Mouse (Mus musculus) right cerebral cortex, adult 18-20 months (tissue): ENCODE data around the gene Tsx.
"Not testable (repeated sequence)": the region's sequence is repeated elsewhere in the genome, so short reads cannot be mapped to it uniquely, and the experiment has no call there.

ENCODE experiments used
- DNase-seq: peaks from one replicate; pipeline ENCODE4 v3.0.0; 2022; ENCODE audit warnings: mixed read lengths

Gene Tsx

DNA sequence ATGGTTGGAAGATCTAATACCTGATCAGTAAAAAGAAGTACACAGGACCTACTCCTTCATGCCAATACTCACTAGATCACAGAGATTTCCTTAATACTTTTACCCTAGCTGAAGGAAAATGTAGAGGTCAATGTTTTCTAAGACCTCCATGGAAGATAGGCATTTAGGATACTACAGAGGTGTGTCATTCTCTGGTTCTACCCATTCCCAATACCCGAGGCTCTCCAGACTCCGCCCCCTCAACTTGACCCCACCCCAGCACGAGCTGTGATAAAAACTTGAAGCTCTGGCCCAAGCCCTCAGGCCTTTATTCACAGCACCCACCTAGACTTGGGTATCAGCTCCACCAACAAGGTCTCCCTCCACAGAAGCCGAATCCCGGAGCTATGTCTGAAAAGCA, at the start of gene Tsx:
Tsx (plus strand) TSS at position 301 of the 400 bp plus-strand sequence.
- DNase-seq = no peak

DNA sequence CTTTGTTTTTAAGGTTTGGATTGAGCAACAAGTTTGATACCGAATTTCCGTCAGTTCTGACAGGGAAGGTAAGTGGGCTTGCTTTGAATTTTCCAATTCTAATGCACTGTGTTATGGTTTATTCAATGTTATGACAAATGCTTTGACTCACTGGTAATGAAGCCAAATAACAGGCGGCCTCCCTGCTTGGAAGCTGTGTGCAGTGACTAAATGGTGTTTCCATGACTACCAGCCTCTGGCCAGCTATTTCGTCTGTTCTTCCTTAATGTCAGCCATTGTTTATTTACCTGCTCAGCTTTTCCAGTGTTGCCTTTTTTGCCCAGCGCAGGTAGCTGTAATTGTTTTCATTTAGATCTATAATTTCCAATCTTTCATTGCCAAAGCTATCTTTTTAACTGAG, 48.1 kb upstream of the Tsx start:
- DNase-seq = peak; percentile 8

DNA sequence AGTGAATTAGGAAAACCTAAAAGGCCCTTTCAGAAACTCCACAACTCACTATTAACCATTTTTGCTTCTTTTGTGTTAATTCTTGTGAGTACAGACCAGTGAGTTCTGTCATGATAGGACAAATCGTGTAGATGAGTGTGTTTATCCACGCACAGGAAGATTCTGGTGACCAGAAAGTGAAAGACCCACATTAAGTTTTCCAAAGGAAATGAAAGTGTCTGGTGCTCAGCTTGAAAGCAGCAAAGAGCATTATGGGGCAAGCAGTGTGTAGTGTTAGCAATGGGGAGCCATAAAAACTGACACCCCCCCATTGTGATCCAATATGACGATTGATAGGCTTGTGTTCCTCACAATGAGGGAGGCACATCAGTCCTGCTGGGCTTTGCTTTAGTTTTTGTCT, 45.6 kb upstream of the Tsx start:
- DNase-seq = no peak

DNA sequence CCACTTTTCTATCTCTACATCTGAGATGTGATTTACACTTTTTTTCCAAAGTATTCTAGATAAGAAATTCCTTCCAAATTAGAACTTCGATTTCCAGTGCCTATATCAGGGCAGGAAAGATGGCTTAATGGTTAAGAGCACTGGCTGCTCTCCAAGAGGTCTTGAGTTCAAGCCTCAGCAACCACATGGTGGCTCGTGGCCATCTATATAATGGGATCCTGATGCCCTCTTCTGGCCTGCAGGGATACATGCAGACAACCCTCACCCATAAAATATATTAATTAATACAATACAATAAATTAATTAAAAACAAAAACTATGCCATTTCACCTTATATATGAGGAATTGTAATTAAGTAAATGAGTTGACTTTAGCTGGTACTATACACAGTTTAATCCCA, 43.0 kb upstream of the Tsx start:
- no peak for DNase-seq

DNA sequence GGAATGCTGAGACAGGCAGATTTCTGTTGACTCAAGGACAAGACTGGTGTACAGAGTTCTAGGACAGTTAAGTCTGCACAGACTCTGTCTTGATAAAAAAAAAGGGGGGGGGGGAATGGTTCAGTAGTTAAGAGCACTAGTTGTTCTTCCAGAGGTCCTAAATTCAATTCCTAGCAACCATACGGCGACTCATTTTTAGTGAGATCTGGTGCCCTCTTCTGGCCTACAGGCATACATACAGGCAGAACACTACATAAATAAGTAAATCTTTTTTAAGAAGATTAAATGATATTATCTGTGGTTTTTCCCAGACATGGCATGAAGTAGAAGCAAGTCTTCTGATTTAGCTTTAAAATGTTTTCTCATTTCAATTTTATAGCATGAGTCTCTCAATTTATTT, 42.6 kb upstream of the Tsx start:
- DNase-seq = no peak

DNA sequence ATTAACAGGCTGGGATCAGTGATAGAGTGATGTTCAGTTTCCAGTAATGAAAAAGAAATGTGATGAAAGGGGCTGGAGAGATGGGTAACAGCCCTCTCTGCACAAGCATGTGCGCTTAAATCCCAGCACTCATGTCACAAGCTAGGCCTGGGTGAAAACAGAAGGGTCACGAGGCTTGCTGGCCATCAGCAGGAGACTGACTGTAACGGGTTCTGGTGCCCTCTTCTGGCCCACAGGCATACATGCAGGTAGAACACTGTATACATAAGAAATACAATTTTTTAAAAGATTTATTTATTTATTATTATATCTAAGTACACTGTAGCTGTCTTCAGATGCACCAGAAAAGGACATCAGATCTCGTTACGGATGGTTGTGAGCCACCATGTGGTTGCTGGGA, 40.0 kb upstream of the Tsx start:
- DNase-seq = peak; percentile 2

DNA sequence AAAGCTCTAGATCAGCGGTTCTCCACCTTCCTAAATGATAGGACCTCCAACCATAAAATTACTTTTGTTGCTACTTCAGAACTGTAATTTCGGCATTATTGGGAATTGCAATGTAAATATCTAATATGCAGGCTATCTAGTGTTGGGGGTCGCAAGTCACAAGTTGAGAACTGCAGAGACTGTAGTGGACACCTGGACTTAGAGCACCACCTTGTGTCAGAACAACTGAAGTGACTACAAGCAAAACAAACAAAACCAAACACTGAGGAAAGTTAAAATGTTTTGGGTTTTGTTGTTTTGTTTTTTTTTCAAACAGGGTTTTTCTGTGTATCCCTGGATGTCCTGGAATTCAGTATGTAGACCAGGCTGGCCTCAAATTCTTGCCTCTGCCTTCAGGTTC, 29.7 kb upstream of the Tsx start:
- DNase-seq = no peak

DNA sequence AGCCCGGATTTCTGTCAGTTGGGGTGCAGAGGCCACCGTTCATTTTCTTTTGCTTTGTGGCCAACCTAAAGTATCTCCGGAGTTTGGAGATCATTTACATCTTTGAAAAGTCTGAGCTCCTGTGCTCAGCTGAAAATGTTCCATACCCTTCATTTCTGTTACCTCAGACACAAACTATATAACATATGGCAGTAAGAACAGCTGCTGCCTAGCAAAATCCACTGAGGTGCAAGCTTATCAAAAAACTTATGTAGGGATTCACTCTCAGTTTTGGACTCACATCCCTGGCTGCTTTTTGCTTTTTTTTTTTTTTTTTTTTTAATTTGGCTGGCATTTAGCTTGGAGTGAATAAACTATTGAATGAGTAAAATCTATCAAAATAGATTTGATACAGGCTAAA, 26.1 kb upstream of the Tsx start:
- DNase-seq = peak; percentile 5

DNA sequence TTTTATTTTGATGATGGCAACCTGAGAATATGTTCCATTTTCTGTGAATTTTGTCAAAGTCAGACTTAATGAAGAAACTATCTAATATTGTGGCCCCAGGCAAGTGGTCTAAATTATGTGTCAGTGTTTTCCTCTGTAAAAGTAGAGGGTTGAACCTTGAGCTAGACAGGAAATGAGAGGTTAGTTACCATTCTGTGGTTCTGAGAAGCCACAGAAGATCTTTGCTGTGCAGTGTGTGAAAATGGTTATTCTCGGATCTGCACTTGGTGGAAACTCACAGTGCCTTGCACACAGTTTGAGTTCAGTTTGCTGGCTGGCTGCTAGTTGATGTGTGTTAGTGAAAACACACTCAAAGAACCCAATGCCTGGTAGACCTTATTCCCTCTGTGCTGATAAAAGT, 20.4 kb upstream of the Tsx start:
- DNase-seq = no peak

DNA sequence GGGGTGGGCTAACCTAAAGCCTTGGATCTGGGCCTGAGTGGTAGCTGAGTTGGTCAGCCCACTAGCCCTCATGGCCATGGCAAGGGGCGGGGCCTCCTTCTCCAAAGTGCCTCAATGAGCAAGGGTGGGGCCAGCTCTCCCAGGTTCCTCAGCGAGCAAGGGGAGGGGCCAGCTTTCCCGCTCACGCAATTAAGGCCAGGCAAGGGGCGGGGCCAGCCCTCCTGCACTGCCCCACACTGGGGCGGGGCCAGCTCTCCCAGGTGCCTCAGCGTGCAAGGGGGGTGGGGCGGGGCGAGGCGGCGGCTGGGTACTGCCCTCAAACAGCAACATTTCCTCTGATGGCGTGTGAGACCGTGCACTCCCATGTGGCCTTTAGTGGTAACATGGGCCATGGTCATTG, 9.2 kb upstream of the Tsx start:
- no peak for DNase-seq

DNA sequence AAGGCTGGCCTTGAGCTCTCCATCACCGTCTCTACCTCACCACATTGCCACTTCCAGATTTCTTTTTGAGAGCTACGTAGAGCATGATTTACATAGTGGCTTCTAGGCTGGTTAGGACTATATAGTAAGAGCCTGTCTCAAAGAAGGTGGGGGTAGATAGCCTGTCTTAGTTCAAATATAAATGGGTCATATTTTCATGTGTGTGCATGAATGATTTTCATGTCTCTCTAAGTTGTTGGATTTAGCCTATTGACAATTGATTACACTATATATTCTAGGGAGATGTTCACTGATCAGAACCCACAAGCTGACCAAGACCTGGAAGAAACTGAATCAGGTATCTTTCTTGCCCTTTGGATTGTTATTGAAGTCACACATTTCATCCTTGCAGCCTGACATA, 7.4 kb downstream of the Tsx start, which contains the start of gene Gm26992:
Gm26992 (plus strand) TSS at position 301 of the 400 bp plus-strand sequence.
- no peak for DNase-seq

DNA sequence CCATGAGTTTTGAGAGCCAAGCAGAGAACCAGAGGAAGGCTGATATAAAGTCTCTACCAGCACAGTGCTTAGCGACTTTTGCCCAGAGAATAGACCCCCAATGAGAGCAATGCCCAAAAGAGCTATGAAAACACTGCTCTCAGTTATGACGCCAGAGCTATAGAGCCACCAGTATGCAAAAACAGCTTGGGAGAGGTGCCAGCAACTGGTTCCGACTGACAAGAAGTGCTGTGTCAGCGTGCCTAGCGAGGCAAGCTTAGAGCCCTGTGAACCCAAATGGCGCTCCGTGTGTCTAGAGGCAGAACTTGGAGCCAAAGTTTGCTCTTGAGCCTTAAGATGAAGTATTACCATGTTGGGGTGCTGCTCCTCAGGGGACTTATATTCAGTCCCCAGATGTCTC, 13.4 kb downstream of the Tsx start:
- DNase-seq = no peak

DNA sequence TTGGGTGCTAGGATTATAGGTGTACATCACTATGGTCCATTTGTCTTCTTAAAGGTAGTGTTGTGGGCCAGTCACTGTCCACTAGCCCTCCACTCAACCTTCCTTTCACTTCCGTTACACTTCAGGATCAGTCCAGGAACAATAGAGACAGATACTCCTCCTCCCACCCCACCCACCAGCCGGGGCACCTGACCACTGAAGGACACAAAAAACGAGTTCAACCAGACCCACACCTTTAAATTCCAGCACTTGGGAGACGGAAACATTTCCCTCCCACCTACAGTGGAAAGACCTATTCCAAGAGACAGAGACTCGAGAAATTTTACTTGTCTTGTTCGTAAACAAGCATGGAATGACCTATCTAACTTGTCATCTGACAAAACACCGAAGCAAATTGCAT, 18.0 kb downstream of the Tsx start:
- no peak for DNase-seq

DNA sequence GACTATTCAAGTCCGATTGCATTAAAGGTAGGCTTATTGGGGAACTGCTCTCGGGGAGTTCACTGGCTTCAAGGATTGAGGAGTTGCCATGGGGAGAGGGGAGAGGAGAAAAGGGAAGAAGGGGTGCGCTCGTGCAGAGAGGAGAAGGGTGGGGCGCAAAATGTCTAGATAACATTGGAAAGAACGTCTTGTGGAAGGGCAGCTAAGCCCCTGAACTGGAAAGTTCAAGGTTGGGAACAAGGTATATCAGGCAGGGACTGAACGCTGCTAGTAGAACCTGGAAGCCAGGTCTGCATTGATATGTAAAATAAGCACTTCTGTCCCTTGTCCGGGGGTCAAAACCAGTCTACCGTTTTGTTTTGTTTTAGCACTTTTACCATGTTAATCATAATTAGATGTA, 23.8 kb downstream of the Tsx start:
- no peak for DNase-seq

DNA sequence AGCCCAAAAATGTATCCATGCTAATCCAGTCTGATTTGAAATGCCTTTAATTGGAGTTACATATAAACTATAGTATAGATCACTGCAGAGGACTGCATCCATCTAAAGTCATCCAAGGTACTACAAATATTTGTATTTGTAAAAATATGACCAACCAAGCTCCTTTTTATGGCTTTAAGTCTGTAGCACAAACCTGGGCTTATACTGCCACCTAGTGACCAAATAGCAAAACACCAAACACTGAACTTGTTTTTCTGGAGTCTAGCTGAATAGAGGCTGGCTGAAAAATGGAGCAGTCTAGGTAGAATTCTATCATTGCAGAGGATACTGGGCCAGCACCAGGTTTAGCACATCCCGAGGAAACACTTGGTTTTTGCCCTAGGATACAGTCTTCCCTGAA, 26.5 kb downstream of the Tsx start:
- DNase-seq = no peak

DNA sequence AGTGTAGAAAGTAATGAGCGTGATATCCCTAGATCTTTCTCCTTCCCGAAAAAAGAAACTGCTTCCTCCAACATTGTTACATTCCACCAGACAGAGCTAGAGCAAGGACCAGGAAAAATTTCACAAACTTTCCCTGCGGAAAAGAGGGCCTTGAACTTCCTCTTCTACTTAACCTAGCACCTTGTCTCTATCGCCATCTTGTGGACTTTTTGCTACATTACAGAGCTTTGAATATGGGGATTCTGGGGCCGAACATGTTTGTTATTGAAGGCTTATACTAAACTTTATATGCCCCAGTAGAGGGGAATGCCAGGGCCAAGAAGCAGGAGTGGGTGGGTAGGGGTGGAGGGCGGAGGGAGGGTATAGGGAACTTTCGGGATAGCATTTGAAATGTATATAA, 29.5 kb downstream of the Tsx start:
- no peak for DNase-seq

DNA sequence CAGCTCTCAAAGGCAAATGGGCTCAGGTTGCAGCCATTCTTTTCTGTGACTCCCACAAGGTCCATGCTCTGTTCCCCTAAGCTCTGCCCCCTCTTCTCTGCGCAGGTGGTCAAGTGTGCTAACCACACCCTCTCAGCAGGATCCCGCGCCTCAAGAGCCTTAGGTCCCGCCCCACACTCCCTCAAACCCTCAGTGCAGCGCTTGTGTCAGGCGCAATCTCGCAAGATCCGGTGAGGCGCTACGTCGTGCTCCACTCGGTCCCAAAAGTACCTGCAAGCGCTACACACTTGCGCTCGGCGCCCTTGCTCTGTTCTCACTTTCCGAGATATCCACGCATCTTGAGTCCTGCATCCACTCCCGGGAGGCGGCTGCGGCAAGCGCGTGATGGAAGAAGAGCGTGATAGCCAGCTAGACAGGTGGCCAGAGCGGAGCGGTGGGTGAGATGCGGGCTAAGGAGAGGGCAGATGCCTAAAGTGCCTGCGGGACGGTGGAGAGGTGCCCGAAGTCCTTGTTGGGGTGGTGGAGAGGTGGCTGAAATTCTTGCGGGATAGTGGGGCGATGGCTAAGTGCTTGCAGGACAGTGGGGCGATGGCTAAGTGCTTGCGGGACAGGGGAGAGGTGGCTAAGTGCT, 33.4 kb downstream of the Tsx start:
- DNase-seq = peak; percentile 8

DNA sequence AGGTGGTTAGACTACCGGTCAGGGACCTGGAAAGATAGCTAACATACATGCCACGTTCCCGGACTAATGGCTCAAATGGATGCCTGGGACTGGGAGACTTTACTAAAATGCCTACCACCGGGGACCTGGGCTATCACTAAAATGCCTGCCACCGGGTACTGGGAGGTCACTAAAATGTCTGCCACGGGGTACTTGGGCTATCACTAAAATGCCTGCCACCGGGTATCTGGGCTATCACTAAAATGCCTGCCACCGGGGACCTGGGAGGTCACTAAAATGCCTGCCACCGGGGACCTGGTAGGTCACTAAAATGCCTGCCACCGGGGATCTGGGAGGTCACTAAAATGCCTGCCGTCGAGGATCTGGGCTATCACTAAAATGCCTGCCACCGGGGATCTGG, 34.2 kb downstream of the Tsx start:
- DNase-seq = not testable (repeated sequence)

DNA sequence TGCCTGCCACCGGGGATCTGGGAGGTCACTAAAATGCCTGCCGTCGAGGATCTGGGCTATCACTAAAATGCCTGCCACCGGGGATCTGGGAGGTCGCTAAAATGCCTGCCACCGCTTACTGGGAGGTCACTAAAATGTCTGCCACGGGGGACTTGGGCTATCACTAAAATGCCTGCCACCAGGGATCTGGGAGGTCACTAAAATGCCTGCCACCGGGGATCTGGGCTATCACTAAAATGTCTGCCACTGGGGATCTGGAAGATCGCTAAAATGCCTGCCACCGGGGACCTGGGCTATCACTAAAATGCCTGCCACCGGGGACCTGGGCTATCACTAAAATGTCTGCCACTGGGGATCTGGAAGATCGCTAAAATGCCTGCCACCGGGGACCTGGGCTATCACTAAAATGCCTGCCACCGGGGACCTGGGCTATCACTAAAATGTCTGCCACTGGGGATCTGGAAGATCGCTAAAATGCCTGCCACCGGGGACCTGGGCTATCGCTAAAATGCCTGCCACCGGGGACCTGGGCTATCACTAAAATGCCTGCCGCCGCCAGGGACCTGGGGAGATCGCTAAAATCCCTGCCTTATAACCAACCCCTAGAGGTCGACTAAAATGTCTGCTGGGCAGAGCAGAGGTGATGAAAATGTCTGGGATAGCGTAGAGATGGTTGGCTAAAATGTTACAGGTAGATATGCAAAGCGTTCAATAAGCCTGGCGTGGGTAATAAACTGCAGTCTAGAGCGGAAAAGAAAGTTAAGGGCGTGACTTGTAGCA, 34.9 kb downstream of the Tsx start:
- not testable (repeated sequence) for DNase-seq

DNA sequence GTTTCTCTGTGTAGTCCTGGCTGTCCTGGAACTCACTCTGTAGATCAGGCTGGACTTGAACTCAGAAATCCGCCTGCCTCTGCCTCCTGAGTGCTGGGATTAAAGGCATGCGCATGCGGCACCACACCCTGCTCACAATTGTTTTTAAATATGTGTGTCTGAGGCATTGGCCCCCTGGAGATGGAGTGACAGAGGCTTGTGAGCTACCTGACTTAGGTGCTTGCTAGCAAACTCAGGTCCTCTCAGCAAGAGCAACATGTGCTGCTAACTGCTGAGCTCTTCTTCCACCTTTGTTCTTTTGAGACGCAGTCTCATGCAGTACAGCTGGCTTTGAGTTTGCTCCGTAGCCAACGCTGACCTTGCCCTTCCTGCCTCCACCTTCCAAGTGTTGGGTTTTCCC, 38.5 kb downstream of the Tsx start:
- no peak for DNase-seq

DNA sequence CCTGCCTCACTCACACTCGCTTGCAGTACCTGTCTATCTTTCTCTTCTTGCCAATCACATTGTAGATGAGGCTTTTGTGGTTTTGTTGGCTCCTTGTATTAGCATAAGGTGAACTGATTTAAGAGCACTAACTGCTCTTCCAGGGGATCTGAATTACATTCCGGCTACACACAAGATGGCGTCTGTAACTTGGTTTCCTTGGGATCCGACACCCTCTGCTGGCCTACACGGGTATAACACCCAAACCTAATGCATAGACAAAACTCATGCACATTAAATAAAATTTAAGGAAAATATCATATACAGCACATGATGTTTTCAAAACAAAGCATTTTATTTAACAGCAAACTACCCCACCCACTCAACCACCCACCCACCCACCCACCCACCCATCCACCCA, 45.8 kb downstream of the Tsx start:
- DNase-seq = no peak

DNA sequence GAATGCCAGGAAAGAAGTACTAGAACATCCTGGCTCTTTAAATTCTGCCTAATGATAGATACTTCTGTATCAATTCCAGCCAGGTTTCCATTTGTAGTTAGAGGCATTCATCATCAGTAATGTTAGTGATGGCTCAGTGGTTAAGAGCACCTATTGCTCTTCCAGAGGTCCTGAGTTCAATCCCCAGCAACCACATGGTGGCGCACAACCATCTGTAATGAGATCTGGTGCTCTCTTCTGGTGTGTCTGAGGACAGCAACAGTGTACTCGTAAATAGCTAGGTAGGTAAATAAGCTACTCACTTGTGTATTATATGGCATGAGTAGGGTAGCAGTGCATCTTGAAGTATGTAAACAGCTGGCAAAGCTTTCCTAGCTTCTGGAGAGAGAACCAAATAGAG, 54.7 kb downstream of the Tsx start:
- DNase-seq = no peak

DNA sequence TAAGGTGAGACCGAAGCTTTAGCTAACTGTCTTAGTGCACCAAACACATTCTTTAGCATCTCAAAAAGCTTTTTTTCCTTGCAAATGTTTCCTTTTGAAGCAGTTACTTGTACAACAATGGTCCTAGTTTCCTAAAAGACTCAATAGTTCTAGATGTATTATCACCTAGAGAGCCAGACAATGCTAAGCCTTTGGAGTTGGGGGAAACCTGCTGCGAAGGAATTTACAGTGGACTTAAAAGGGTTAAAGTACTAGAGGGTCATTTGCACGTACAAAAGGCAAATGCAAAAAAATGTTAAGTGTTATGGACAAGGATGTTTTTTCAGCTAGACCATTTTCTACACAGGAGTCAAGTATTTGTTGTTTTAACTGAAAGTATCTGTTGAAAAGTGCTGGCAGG, 58.1 kb downstream of the Tsx start:
- DNase-seq = no peak
